Mouse (Mus musculus): ENCODE measurements at regions not wholly inside any gene's neighbourhood (a gene's known extent, or its start where the extent isn't known, plus 50 kb on each side); places are given as distances from the start of the nearest gene placed in this dataset.

DNA sequence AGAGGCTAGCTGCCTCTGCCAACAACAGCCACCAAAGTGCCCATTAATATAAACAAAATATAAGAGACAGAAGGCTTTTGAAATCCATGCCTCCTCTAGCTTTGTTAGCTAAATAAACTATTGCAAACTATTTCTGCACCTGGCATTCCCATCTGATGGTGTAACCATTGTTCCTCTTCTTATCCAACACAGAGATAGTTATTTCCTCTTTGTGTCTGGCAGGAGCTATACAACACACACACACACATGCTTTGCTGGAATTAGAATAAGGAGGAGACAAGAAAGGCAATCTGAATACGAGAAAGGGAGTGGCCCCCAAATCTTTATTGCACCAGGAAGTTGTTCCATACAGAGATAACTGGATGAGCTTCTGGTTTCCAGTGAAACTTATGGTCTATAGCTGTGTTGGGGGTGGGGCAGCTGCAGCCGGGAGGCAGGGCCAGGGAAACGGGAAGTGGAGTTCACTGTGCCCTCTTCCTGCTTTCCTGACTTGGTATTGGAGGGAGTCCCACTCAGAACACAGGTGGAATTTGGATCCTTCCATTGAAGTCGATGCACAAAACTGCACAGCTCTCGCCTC, 64.0 kb upstream of the Zdhhc17 start:
- H3K27me3 ChIP-seq (replicated peaks), result no peaks in the 10 kb centered on the region
- 26% methylated on average over 5 of the region's 5 CpGs for WGBS (ENCODE audit: insufficient replicate concordance)
- no peak overlapping the region for H3K4me2 ChIP-seq
- peaks cover 13% of the 10 kb centered on the region; the same call in 1 of the 2 replicates for H3K4me1 ChIP-seq
- H3K9me3 ChIP-seq (replicated peaks), result no peaks in the 10 kb centered on the region
- no peak for ATAC-seq
- H3K4me3 ChIP-seq, result no peak overlapping the region
- H3K27ac ChIP-seq, result no peak overlapping the region
- no peak overlapping the region for H3K9ac ChIP-seq
- H3K36me3 ChIP-seq, result no peaks in the 10 kb centered on the region

DNA sequence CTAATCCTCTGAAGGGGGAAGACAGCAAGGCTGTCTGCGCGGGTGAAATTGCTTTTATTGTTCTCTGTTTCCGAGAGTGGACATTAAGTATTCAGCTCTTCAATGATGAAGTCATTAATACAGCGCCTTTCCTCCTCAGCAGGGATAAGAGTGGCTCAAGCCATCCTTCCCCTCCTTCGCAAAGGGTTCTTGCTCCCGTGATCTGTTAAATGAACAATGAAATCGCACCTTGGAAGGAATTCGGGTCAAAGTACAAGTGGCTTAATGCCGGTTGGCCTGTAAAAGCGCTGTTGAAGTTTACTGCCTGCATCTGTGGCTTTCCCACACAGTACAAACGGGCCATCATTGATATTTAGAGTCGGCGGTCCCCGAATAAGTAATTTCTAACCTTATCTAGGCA, 63.3 kb upstream of the Zdhhc17 start:
- Histone ChIP-seq H3K27me3 (replicated peaks) (no peaks in the 10 kb centered on the region), H3K4me1 (peaks cover 13% of the 10 kb centered on the region; the same call in 1 of the 2 replicates), H3K9me3 (replicated peaks) (no peaks in the 10 kb centered on the region), H3K27ac (no peak overlapping the region), H3K36me3 (no peaks in the 10 kb centered on the region), H3K4me2 (no peak overlapping the region), H3K9ac (no peak overlapping the region), H3K4me3 (no peak overlapping the region)
- ATAC-seq, result no peak
- 55% methylated on average over 14 of the region's 14 CpGs for WGBS (ENCODE audit: insufficient replicate concordance)

DNA sequence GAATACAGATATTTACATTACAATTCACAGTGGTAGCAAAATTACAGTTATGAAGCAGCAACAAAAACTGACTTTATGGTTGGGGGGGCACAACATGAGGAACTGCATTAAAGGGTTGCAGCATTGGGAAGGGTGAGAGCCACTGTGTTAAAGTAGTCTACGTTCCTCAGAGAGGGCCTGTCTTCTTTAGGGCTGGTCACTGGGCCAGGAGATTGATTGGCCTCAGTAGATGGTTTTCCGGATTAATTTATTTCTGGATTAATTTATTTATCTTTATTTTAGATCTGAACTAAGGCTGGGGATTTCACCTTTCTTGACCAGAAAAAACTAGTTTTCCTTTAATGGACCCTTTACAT, 62.6 kb upstream of the Zdhhc17 start:
- H3K4me3 ChIP-seq, result no peak overlapping the region
- peaks cover 13% of the 10 kb centered on the region; the same call in 1 of the 2 replicates for H3K4me1 ChIP-seq
- 63% methylated on average over 2 of the region's 2 CpGs for WGBS (ENCODE audit: insufficient replicate concordance)
- no peaks in the 10 kb centered on the region for H3K36me3 ChIP-seq
- no peak overlapping the region for H3K27ac ChIP-seq
- no peak overlapping the region for H3K4me2 ChIP-seq
- ATAC-seq, result no peak
- H3K9ac ChIP-seq, result no peak overlapping the region
- H3K27me3 ChIP-seq (replicated peaks), result no peaks in the 10 kb centered on the region
- no peaks in the 10 kb centered on the region for H3K9me3 ChIP-seq (replicated peaks)

DNA sequence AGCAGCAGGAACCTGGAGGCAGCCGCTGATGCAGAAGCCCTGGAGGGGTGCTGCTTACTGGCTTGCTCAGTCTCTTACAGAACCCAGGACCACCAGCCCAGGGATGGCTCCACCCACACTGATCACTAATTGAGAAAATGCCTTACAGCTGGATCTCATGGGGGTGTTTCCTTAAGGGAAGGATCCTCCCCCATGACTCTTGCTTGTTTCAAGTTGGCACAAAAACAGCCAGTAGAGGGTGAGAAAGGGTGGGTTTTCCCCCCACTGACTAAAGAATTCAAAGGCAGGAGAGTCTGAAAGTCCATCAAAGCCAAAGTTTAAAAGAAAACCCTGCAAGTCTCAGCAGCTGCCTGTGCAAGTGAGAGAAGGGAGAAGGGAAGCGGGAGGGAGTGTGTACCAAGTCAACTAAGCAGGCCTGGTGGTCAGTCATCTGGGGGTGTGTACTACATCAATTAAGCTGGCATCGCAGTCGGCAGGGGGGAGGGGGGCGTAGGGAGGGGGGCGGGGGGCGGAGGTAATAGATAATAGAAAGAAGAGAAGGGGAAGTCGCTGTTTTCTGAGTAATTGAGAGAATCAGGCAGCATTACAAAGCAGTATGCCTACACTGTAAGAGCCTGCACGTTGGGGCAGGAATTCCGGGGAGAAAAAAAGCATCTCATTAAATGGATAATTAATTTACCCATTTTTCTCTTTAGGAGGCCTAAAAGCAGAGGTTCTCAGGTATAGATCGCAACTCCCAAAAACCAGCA, 62.0 kb upstream of the Zdhhc17 start:
- ATAC-seq, result no peak

DNA sequence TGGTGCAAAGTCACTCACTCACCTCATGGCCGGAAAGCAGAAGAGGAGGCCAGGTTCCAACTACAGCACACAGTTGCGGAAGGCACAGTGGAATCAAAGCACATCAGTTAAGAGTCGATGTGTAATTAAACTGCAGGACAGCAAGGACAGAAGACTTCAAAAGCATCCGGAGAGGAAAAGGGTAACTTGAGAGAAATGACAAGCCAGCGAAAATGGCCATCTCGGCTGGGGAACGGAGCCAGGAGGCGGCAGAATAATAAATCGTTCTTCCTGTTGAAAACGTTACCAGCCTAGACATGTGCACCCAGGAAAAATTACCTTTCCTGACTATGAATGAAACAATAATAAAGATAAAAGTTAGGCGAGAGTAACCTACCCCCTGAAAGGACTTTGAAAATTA, 56.2 kb upstream of the Zdhhc17 start:
- no peak overlapping the region for H3K27ac ChIP-seq
- 71% methylated on average over 11 of the region's 11 CpGs for WGBS (ENCODE audit: insufficient replicate concordance)
- H3K4me2 ChIP-seq, result no peak overlapping the region
- no peaks in the 10 kb centered on the region for H3K36me3 ChIP-seq
- no peak overlapping the region for H3K9ac ChIP-seq
- H3K4me1 ChIP-seq, result 0 out of 2 replicates have a peak, but pooled peaks cover 6% of the 10 kb centered on the region
- H3K9me3 ChIP-seq (replicated peaks), result no peaks in the 10 kb centered on the region
- no peak overlapping the region for H3K4me3 ChIP-seq
- no peak for ATAC-seq
- no peaks in the 10 kb centered on the region for H3K27me3 ChIP-seq (replicated peaks)

More for the DNA sequence above, 62.0 kb upstream of the Zdhhc17 start:
- no peak overlapping the region for H3K27ac ChIP-seq
- no peak overlapping the region for H3K4me2 ChIP-seq
- H3K9ac ChIP-seq, result no peak overlapping the region
- H3K4me3 ChIP-seq, result no peak overlapping the region
- no peaks in the 10 kb centered on the region for H3K36me3 ChIP-seq
- WGBS (ENCODE audit: insufficient replicate concordance), result 19% methylated on average over 9 of the region's 11 CpGs
- no peaks in the 10 kb centered on the region for H3K27me3 ChIP-seq (replicated peaks)
- no peaks in the 10 kb centered on the region for H3K9me3 ChIP-seq (replicated peaks)
- peaks cover 13% of the 10 kb centered on the region; the same call in 1 of the 2 replicates for H3K4me1 ChIP-seq

DNA sequence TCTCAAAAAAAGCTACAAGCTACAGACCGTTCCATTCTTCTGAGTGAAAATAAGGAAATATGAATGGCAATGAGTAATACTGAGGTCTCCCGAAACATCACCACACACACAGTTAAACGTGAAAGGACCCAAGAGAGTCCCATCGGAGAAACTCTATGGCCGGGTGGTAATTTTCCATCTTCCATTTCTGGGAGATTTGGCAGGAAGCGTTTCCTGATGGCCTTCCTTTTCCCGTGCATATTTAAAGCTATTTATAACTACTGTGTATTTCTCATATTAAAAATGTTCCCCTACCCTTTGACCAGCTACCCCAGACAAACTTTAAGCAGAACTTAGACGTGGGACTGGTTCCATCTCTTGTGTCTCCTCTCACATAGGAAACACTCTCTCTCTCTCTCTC, 50.7 kb upstream of the Zdhhc17 start:
- 69% methylated on average over 8 of the region's 8 CpGs for WGBS (ENCODE audit: insufficient replicate concordance)
- H3K27ac ChIP-seq, result no peak overlapping the region
- H3K9ac ChIP-seq, result no peak overlapping the region
- no peaks in the 10 kb centered on the region for H3K27me3 ChIP-seq (replicated peaks)
- no peaks in the 10 kb centered on the region for H3K9me3 ChIP-seq (replicated peaks)
- H3K36me3 ChIP-seq, result no peaks in the 10 kb centered on the region
- H3K4me1 ChIP-seq, result 0 out of 2 replicates have a peak, but pooled peaks cover 6% of the 10 kb centered on the region
- no peak for ATAC-seq
- H3K4me3 ChIP-seq, result no peak overlapping the region
- H3K4me2 ChIP-seq, result no peak overlapping the region
